Mouse (Mus musculus) lung, embryonic 15.5 days (tissue): ENCODE data around the gene Pfkm. TPM values are rescaled to one million over a fixed set of nuclear protein-coding genes. Genes with fewer than 3 reads are reported as not detected.

ENCODE experiments used
- ATAC-seq: fragments of 200-750 bp; cut with Nextera tagmentation; 2 replicates; pipeline ENCODE4 v1.8.0; 2017; ENCODE audit warnings: moderate number of reproducible peaks, borderline replicate concordance; ENCODE audit not compliant: low FRiP score, low TSS enrichment; ENCODE audit errors: extremely low read depth
- H3K27ac ChIP-seq: fragments of 300-500 bp; sonication (generic); 2 replicates; pipeline ENCODE4 v1.5.1; 2015; ENCODE audit warnings: moderate library complexity, mild to moderate bottlenecking, inconsistent platforms
- H3K27me3 ChIP-seq: fragments of 300-500 bp; sonication (generic); 2 replicates; pipeline ENCODE4 v1.6.1; 2015; ENCODE audit warnings: inconsistent platforms
- H3K36me3 ChIP-seq: fragments of 300-500 bp; sonication (generic); 2 replicates; pipeline ENCODE4 v1.6.1; 2015; ENCODE audit warnings: inconsistent platforms
- H3K4me1 ChIP-seq: fragments of 300-500 bp; sonication (generic); 2 replicates; pipeline ENCODE4 v1.6.1; 2015; ENCODE audit warnings: inconsistent platforms
- H3K4me2 ChIP-seq: fragments of 300-500 bp; sonication (generic); 2 replicates; pipeline ENCODE4 v1.6.1; 2015; ENCODE audit warnings: inconsistent platforms, mild to moderate bottlenecking, moderate library complexity
- H3K4me3 ChIP-seq: fragments of 300-500 bp; sonication (generic); 2 replicates; pipeline ENCODE4 v1.5.1; 2015; ENCODE audit warnings: mild to moderate bottlenecking, inconsistent platforms
- H3K9ac ChIP-seq: fragments of 300-500 bp; sonication (generic); 2 replicates; pipeline ENCODE4 v1.6.1; 2015; ENCODE audit warnings: inconsistent platforms
- H3K9me3 ChIP-seq: fragments of 300-500 bp; sonication (generic); 2 replicates; pipeline ENCODE4 v1.6.1; 2016; ENCODE audit warnings: inconsistent platforms
- WGBS: fragments of 180-500 bp; shearing (Covaris S2); methylation state at CpG from one replicate; pipeline ENCODE4 v1.1.7; 2015; 5-methylcytosine and 5-hydroxymethylcytosine counted together
- polyA plus RNA-seq: library from polyadenylated mRNA; unstranded; fragments of >200 nt; fragmentation: Nextera tagmentation; extraction: Ambion mirVana; gene quantifications from 2 replicates; pipeline ENCODE4 v1.2.1, GENCODE M21; 2015

The Pfkm gene
- polyA plus RNA-seq, 1 experiment from 2014 or later: 31.2 TPM

DNA sequence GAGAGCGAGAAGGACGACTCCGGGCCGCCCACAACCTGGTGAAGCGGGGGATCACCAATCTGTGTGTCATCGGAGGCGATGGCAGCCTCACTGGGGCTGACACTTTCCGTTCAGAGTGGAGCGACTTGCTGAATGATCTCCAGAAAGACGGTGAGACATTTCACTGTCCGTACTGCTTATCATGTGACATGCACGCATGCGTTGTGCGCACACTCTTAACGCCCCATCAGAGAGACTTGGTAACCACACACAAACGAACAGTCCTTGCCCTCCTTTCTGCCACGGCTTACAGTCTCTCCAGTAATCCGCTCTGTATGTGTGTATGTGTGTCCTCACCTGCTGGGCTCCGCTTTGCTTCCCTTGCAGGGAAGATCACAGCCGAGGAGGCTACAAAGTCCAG, 28.4 kb downstream of the Pfkm start:
- H3K27me3 ChIP-seq: no peaks in the 10 kb centered on the region
- no peak overlapping the region for H3K4me2 ChIP-seq
- no peak overlapping the region for H3K27ac ChIP-seq
- no peak overlapping the region for H3K9ac ChIP-seq
- H3K4me1 ChIP-seq: no peaks in the 10 kb centered on the region
- WGBS: 92% methylated on average over 20 of the region's 20 CpGs
- no peaks in the 10 kb centered on the region for H3K9me3 ChIP-seq
- peaks cover 34% of the 10 kb centered on the region for H3K36me3 ChIP-seq
- H3K4me3 ChIP-seq: no peak overlapping the region
- ATAC-seq: no peak

GRCm38 (mm10) chr15:98131001-98131400, 38.6 kb downstream of the Pfkm start:
- H3K9me3 ChIP-seq: no peaks in the 10 kb centered on the region
- H3K36me3 ChIP-seq: peaks cover 39% of the 10 kb centered on the region
- no peaks in the 10 kb centered on the region for H3K4me1 ChIP-seq
- no peak overlapping the region for H3K9ac ChIP-seq
- 89% methylated on average over 4 of the region's 4 CpGs for WGBS
- ATAC-seq: no peak
- H3K27me3 ChIP-seq: no peaks in the 10 kb centered on the region
- no peak overlapping the region for H3K4me3 ChIP-seq
- H3K4me2 ChIP-seq: no peak overlapping the region
- H3K27ac ChIP-seq: no peak overlapping the region

DNA sequence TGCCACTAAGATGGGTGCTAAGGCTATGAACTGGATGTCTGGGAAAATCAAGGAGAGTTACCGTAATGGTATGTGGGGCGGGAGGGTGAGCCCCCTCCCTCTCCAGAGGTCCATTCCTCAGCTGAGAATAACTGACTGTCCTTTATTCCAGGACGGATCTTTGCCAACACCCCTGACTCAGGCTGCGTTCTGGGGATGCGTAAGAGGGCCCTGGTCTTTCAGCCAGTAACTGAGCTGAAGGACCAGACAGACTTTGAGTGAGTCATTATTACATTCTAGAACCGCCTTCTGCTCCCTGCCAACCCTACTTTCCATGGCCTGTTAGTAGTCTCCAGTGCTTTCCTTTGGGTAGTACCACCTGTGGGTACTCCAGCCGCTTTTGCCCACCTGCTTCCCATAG, 39.1 kb downstream of the Pfkm start:
- no peak for ATAC-seq
- Histone ChIP-seq H3K27me3 (no peaks in the 10 kb centered on the region), H3K27ac (no peak overlapping the region), H3K4me1 (no peaks in the 10 kb centered on the region), H3K4me2 (no peak overlapping the region), H3K9me3 (no peaks in the 10 kb centered on the region), H3K36me3 (peaks cover 43% of the 10 kb centered on the region), H3K9ac (no peak overlapping the region), H3K4me3 (no peak overlapping the region)
- WGBS: 81% methylated on average over 7 of the region's 7 CpGs

GRCm38 (mm10) chr15:98131942-98132655, 39.7 kb downstream of the Pfkm start:
- H3K36me3 ChIP-seq: peaks cover 47% of the 10 kb centered on the region
- no peak overlapping the region for H3K27ac ChIP-seq
- no peak overlapping the region for H3K4me2 ChIP-seq
- no peaks in the 10 kb centered on the region for H3K27me3 ChIP-seq
- no peaks in the 10 kb centered on the region for H3K9me3 ChIP-seq
- no peak overlapping the region for H3K4me3 ChIP-seq
- H3K4me1 ChIP-seq: no peaks in the 10 kb centered on the region
- 0 out of 2 replicates have a peak, but pooled peaks have one; percentile 39 for ATAC-seq
- no peak overlapping the region for H3K9ac ChIP-seq
- WGBS: 69% methylated on average over 15 of the region's 15 CpGs

GRCm38 (mm10) chr15:98133471-98133870, 41.1 kb downstream of the Pfkm start:
- H3K27ac ChIP-seq: no peak overlapping the region
- no peak for ATAC-seq
- H3K27me3 ChIP-seq: no peaks in the 10 kb centered on the region
- no peak overlapping the region for H3K4me2 ChIP-seq
- H3K9ac ChIP-seq: no peak overlapping the region
- H3K36me3 ChIP-seq: peaks cover 49% of the 10 kb centered on the region
- whole genome bisulfite sequencing: 80% methylated on average over 3 of the region's 3 CpGs
- H3K9me3 ChIP-seq: no peaks in the 10 kb centered on the region
- no peaks in the 10 kb centered on the region for H3K4me1 ChIP-seq
- no peak overlapping the region for H3K4me3 ChIP-seq

DNA sequence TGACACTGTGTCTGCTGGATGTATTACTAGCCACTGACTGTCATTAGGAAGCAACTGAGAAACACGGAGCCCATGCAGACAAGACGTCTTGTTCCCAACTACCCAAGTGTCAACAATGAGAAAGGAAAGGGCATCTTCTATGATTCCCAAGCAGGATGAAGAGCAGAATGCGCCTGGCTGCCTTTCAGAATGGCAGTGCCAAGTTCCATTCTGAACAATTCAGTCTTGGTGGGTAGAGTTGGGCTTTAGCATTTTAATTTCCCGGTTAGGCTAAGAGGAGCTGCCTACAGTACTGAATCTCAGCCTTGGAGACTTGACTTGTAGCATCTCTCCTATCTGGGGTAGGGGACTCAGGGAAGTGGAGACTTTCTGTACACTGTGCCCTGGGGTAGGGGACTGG, 41.6 kb downstream of the Pfkm start:
- Histone ChIP-seq H3K4me1 (no peaks in the 10 kb centered on the region), H3K27ac (no peak overlapping the region), H3K4me2 (no peak overlapping the region), H3K27me3 (no peaks in the 10 kb centered on the region), H3K36me3 (peaks cover 50% of the 10 kb centered on the region), H3K9me3 (no peaks in the 10 kb centered on the region), H3K4me3 (no peak overlapping the region), H3K9ac (no peak overlapping the region)
- no peak for ATAC-seq
- WGBS: 88% methylated on average over 4 of the region's 4 CpGs

DNA sequence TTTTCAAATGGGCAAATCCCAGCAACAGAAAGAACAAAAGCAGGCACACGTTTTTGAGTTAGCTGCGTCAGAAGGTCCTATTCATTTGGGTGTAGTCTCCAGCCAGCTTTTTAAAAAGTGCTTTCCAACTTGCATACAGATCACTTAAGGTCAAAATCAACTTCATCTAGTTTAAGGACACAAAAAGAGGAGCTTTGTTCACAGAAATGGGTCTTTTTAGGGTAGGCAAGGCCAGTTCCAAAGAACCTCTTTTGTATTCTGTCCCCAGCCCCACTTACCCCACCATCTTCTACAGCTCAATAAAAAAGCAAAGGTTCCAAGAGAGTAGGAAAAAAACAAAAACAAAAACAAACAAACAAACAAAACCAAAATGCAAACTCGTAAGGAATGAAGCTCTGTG, 42.3 kb downstream of the Pfkm start:
- H3K4me3 ChIP-seq: no peak overlapping the region
- H3K27ac ChIP-seq: no peak overlapping the region
- H3K36me3 ChIP-seq: peaks cover 50% of the 10 kb centered on the region
- H3K9ac ChIP-seq: no peak overlapping the region
- no peaks in the 10 kb centered on the region for H3K27me3 ChIP-seq
- no peaks in the 10 kb centered on the region for H3K9me3 ChIP-seq
- ATAC-seq: no peak
- whole genome bisulfite sequencing: 79% methylated on average over 3 of the region's 3 CpGs
- no peaks in the 10 kb centered on the region for H3K4me1 ChIP-seq
- H3K4me2 ChIP-seq: no peak overlapping the region

GRCm38 (mm10) chr15:98135671-98136070, 43.3 kb downstream of the Pfkm start:
- H3K27ac ChIP-seq: no peak overlapping the region
- H3K4me3 ChIP-seq: no peak overlapping the region
- no peak for ATAC-seq
- no peak overlapping the region for H3K9ac ChIP-seq
- H3K9me3 ChIP-seq: no peaks in the 10 kb centered on the region
- H3K27me3 ChIP-seq: no peaks in the 10 kb centered on the region
- no peak overlapping the region for H3K4me2 ChIP-seq
- H3K4me1 ChIP-seq: no peaks in the 10 kb centered on the region
- 92% methylated on average over 13 of the region's 13 CpGs for WGBS
- peaks cover 55% of the 10 kb centered on the region for H3K36me3 ChIP-seq

DNA sequence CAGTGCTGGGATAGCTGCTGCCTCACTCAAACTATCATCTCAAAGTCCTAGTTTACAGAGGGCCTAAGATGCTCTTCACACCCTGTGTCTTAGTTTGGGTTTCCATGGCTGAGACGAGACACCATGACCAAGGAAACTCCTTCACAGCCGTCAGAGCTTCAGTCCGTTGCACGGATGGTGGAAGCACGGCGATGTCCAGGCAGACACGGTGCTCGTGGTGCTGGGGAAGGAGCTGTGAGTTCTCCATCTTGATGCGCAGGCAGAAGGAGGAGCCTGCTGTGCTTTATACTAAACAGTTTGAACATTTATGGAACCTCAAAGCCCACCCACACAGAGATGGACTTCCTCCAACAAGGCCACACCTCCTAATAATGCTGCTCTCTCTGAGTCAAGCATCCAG, 44.5 kb downstream of the Pfkm start:
- Histone ChIP-seq H3K27me3 (no peaks in the 10 kb centered on the region), H3K4me1 (no peaks in the 10 kb centered on the region), H3K36me3 (peaks cover 64% of the 10 kb centered on the region), H3K4me2 (no peak overlapping the region), H3K4me3 (no peak overlapping the region), H3K9ac (no peak overlapping the region), H3K27ac (no peak overlapping the region), H3K9me3 (no peaks in the 10 kb centered on the region)
- 89% methylated on average over 9 of the region's 9 CpGs for WGBS
- no peak for ATAC-seq

- Histone ChIP-seq H3K9me3 (no peaks in the 10 kb centered on the region), H3K36me3 (peaks cover 48% of the 10 kb centered on the region), H3K9ac (no peak overlapping the region), H3K27ac (no peak overlapping the region), H3K4me3 (no peak overlapping the region), H3K4me2 (no peak overlapping the region), H3K27me3 (no peaks in the 10 kb centered on the region), H3K4me1 (peaks cover 6% of the 10 kb centered on the region; the same call in 1 of the 2 replicates)
- no peak for ATAC-seq
- WGBS: 76% methylated on average over 7 of the region's 7 CpGs
These were observed 47.4 kb downstream of the Pfkm start for GRCm38 (mm10) chr15:98139763-98140162.

GRCm38 (mm10) chr15:98140809-98141208, 48.4 kb downstream of the Pfkm start:
- H3K4me1 ChIP-seq: peaks cover 11% of the 10 kb centered on the region; the same call in 1 of the 2 replicates
- ATAC-seq: no peak
- no peaks in the 10 kb centered on the region for H3K9me3 ChIP-seq
- peaks cover 37% of the 10 kb centered on the region for H3K36me3 ChIP-seq
- WGBS: 91% methylated on average over 5 of the region's 5 CpGs
- no peak overlapping the region for H3K27ac ChIP-seq
- H3K4me3 ChIP-seq: no peak overlapping the region
- no peaks in the 10 kb centered on the region for H3K27me3 ChIP-seq
- no peak overlapping the region for H3K4me2 ChIP-seq
- H3K9ac ChIP-seq: no peak overlapping the region

- peaks cover 14% of the 10 kb centered on the region; the same call in 1 of the 2 replicates for H3K4me1 ChIP-seq
- ATAC-seq: no peak
- no peak overlapping the region for H3K4me2 ChIP-seq
- H3K27me3 ChIP-seq: no peaks in the 10 kb centered on the region
- no peaks in the 10 kb centered on the region for H3K9me3 ChIP-seq
- 83% methylated on average over 10 of the region's 10 CpGs for WGBS
- H3K36me3 ChIP-seq: peaks cover 23% of the 10 kb centered on the region
- no peak overlapping the region for H3K27ac ChIP-seq
- no peak overlapping the region for H3K4me3 ChIP-seq
- no peak overlapping the region for H3K9ac ChIP-seq
These were observed 50.1 kb downstream of the Pfkm start for GRCm38 (mm10) chr15:98142515-98142914.
